Comparison of ENCODE assay signal across 14 mouse cellular contexts in genomic region chr7:16823734-16824133, GRCm38 (mm10). TPM values are rescaled to one million over a fixed set of nuclear protein-coding genes. Genes with fewer than 3 reads are reported as not detected.
DNase-seq lines count a peak whose midpoint lies in the region; ATAC-seq and TF ChIP-seq lines count a peak whose summit lies in the region.
"Had no signal": no experiment of that assay in that cellular context is flagged by ENCODE, and none has a peak within 500 bp of the region (broad histone marks: within the 10 kb centered on the region; RNA-seq: fewer than 3 reads in every experiment).

No protein-coding gene starts in this region.

- H3K36me3 ChIP-seq in midbrain, embryonic 13.5 days = peaks cover 66% of the 10 kb centered on the region
- H3K36me3 ChIP-seq in midbrain, postnatal 0 days (ENCODE audit: insufficient read depth, low read length) = peaks cover 50% of the 10 kb centered on the region

- H3K27ac ChIP-seq in midbrain, embryonic 13.5 days = no peak overlapping the region
- no peak overlapping the region for H3K27ac ChIP-seq in midbrain, postnatal 0 days (ENCODE audit: low read depth, low read length)

- peaks cover 55% of the 10 kb centered on the region for H3K4me1 ChIP-seq in midbrain, embryonic 13.5 days (replicated peaks)
- peaks cover 18% of the 10 kb centered on the region for H3K4me1 ChIP-seq in midbrain, postnatal 0 days (ENCODE audit: insufficient read depth, low read length)

- no peaks in the 10 kb centered on the region for H3K27me3 ChIP-seq in midbrain, embryonic 13.5 days
- H3K27me3 ChIP-seq in midbrain, postnatal 0 days (ENCODE audit: insufficient read depth, low read length) = no peaks in the 10 kb centered on the region
- H3K27me3 ChIP-seq: Patski had no signal

- H3K4me3 ChIP-seq in midbrain, embryonic 13.5 days (replicated peaks) = no peak overlapping the region
- H3K4me3 ChIP-seq in midbrain, postnatal 0 days (ENCODE audit: low read depth, low read length) = no peak overlapping the region

- peak; percentile 61 for DNase-seq in gastrocnemius, adult 18-20 months (ENCODE audit: low spot score)
- no peak for DNase-seq in gastrocnemius, postnatal 36 days
- no peak for DNase-seq in midbrain, postnatal 0 days (ENCODE audit: low spot score)
- peak; percentile 43 to 56 for DNase-seq in heart, postnatal 14 days
- DNase-seq in telencephalon, adult 2 months (ENCODE audit: low read depth, low spot score) = peak; percentile 91
- no peak for DNase-seq in kidney, adult 18-20 months
- DNase-seq in urinary bladder, postnatal 25 days (ENCODE audit: low spot score) = no peak
- DNase-seq: adrenal gland, postnatal 25 days; lung, adult 18-20 months; thymus, postnatal 4 days had no signal

- 0 out of 2 replicates have a peak overlapping the region, but pooled peaks have one; percentile 2 for H3K9ac ChIP-seq in midbrain, embryonic 13.5 days (replicated peaks)
- no peak overlapping the region for H3K9ac ChIP-seq in midbrain, postnatal 0 days (replicated peaks; ENCODE audit: low read length, poor library complexity, severe bottlenecking)

- no peak for TF ChIP-seq CTCF in midbrain, postnatal 0 days (IDR thresholded peaks at IDR 0.05)

- H3K9me3 ChIP-seq in midbrain, embryonic 13.5 days = no peaks in the 10 kb centered on the region
- no peaks in the 10 kb centered on the region for H3K9me3 ChIP-seq in midbrain, postnatal 0 days (ENCODE audit: low read length)

- ATAC-seq in midbrain, embryonic 13.5 days = no peak
- ATAC-seq in midbrain, postnatal 0 days (ENCODE audit: low FRiP score) = no peak
- ATAC-seq: intestine, postnatal 0 days; Patski had no signal

- 82% methylated on average over 5 of the region's 5 CpGs for WGBS in midbrain, embryonic 13.5 days
- 73% methylated on average over 5 of the region's 5 CpGs for WGBS in midbrain, postnatal 0 days

- intact Hi-C loops in gastrocnemius, postnatal 36 days (cut with DNase I) = no loop called here
- intact Hi-C loops in heart, postnatal 14 days (cut with DNase I) = no loop called here

- H3K4me2 ChIP-seq in midbrain, embryonic 13.5 days (replicated peaks) = no peak overlapping the region
- H3K4me2 ChIP-seq in midbrain, postnatal 0 days (ENCODE audit: low read depth, low read length, poor library complexity, severe bottlenecking) = no peak overlapping the region
- H3K4me2 ChIP-seq: midbrain, embryonic 11.5 days had no signal

RNA-seq across cellular contexts. Expression of gene Fkrp, which starts 7.2 kb away (rescaled TPM):
- total RNA-seq in gastrocnemius, adult 18-20 months (2021) = 10 to 100 TPM; 51.7 to 58.0 TPM
- total RNA-seq in gastrocnemius, postnatal 36 days (2021) = 10 to 100 TPM; 45.3 to 50.1 TPM
- polyA plus RNA-seq in midbrain, embryonic 13.5 days (2015; fragmentation: Nextera tagmentation; extraction: Ambion mirVana) = 43.9 and 46.1 TPM in 2 replicates
- total RNA-seq in midbrain, postnatal 0 days (2014; rRNA removed) = 81.4 and 85.9 TPM in 2 replicates
- 50.0 and 53.5 TPM in 2 replicates for polyA plus RNA-seq in midbrain, postnatal 0 days (2015; fragmentation: Nextera tagmentation; extraction: Ambion mirVana)
- total RNA-seq in heart, postnatal 14 days (2021) = 10 to 100 TPM; 42.8 to 45.5 TPM

RNA-seq across cellular contexts. Expression of gene Strn4, which starts 8.0 kb away (rescaled TPM):
- 10 to 100 TPM in 1 of 2 experiments, 1 to 10 TPM in 1; 9.8 to 13.6 TPM for total RNA-seq in gastrocnemius, adult 18-20 months (2021)
- 10 to 100 TPM; 13.9 to 14.7 TPM for total RNA-seq in gastrocnemius, postnatal 36 days (2021)
- 184 and 186 TPM in 2 replicates for polyA plus RNA-seq in midbrain, embryonic 13.5 days (2015; fragmentation: Nextera tagmentation; extraction: Ambion mirVana)
- total RNA-seq in midbrain, postnatal 0 days (2014; rRNA removed) = 252 and 291 TPM in 2 replicates
- 156 and 165 TPM in 2 replicates for polyA plus RNA-seq in midbrain, postnatal 0 days (2015; fragmentation: Nextera tagmentation; extraction: Ambion mirVana)
- 10 to 100 TPM; 65.3 to 69.1 TPM for total RNA-seq in heart, postnatal 14 days (2021)

RNA-seq across cellular contexts. Expression of gene Prkd2, which starts 19.0 kb away (rescaled TPM):
- total RNA-seq in gastrocnemius, adult 18-20 months (2021) = 1 to 10 TPM; 4.9 to 5.9 TPM
- total RNA-seq in gastrocnemius, postnatal 36 days (2021) = 1 to 10 TPM; 5.1 to 6.5 TPM
- polyA plus RNA-seq in midbrain, embryonic 13.5 days (2015; fragmentation: Nextera tagmentation; extraction: Ambion mirVana) = 6.4 and 6.6 TPM in 2 replicates
- 3.2 and 4.9 TPM in 2 replicates for total RNA-seq in midbrain, postnatal 0 days (2014; rRNA removed)
- polyA plus RNA-seq in midbrain, postnatal 0 days (2015; fragmentation: Nextera tagmentation; extraction: Ambion mirVana) = 3.9 TPM in 2 replicates
- 10 to 100 TPM; 35.3 to 35.9 TPM for total RNA-seq in heart, postnatal 14 days (2021)

RNA-seq across cellular contexts. Expression of gene Slc1a5, which starts 42.6 kb away (rescaled TPM):
- 10 to 100 TPM; 14.0 to 14.3 TPM for total RNA-seq in gastrocnemius, adult 18-20 months (2021)
- total RNA-seq in gastrocnemius, postnatal 36 days (2021) = 10 to 100 TPM; 15.2 to 18.6 TPM
- 13.8 and 14.9 TPM in 2 replicates for polyA plus RNA-seq in midbrain, embryonic 13.5 days (2015; fragmentation: Nextera tagmentation; extraction: Ambion mirVana)
- 15.2 and 20.1 TPM in 2 replicates for total RNA-seq in midbrain, postnatal 0 days (2014; rRNA removed)
- 8.9 and 9.2 TPM in 2 replicates for polyA plus RNA-seq in midbrain, postnatal 0 days (2015; fragmentation: Nextera tagmentation; extraction: Ambion mirVana)
- 10 to 100 TPM; 26.5 to 35.4 TPM for total RNA-seq in heart, postnatal 14 days (2021)

RNA-seq across cellular contexts. Expression of gene Dact3, which starts 51.4 kb away (rescaled TPM):
- total RNA-seq in gastrocnemius, adult 18-20 months (2021) = 1 to 10 TPM in 1 of 2 experiments, under 1 TPM in 1; 0.89 to 1.6 TPM
- total RNA-seq in gastrocnemius, postnatal 36 days (2021) = 1 to 10 TPM; 2.0 TPM
- polyA plus RNA-seq in midbrain, embryonic 13.5 days (2015; fragmentation: Nextera tagmentation; extraction: Ambion mirVana) = 2.8 and 2.9 TPM in 2 replicates
- 86.0 and 107 TPM in 2 replicates for total RNA-seq in midbrain, postnatal 0 days (2014; rRNA removed)
- polyA plus RNA-seq in midbrain, postnatal 0 days (2015; fragmentation: Nextera tagmentation; extraction: Ambion mirVana) = 7.5 and 7.7 TPM in 2 replicates
- 10 to 100 TPM; 18.6 to 19.0 TPM for total RNA-seq in heart, postnatal 14 days (2021)

Comparison
In these comparisons a context has a peak if more than half of its experiments do, and no peak if none do; other contexts are left out.
1. DNase-seq: peak in gastrocnemius, adult 18-20 months (single experiment), heart, postnatal 14 days (2 of 2) and telencephalon, adult 2 months (single experiment); none in gastrocnemius, postnatal 36 days (0 of 2), midbrain, postnatal 0 days (single experiment), kidney, adult 18-20 months (single experiment) and urinary bladder, postnatal 25 days (single experiment).
2. RNA of gene Strn4, which starts 8.0 kb away (total RNA-seq): 252 to 291 TPM in midbrain, postnatal 0 days and 65.3 to 69.1 TPM in heart, postnatal 14 days; 13.9 to 14.7 TPM in gastrocnemius, postnatal 36 days and 9.8 to 13.6 TPM in gastrocnemius, adult 18-20 months; every median in the first group is over 4 times any median in the second.